Mouse (Mus musculus) cerebellum, adult 9-10 months (tissue): ENCODE results near the gene Capn11.
A peak's percentile ranks its signal among the peaks of the same experiment; 100 is the strongest.

Experiments used
- DNase-seq: peaks from one replicate; pipeline ENCODE4 v3.0.0; 2022

Gene Capn11

GRCm38 (mm10) chr17:45681588-45681987, 22.5 kb upstream of the Capn11 start:
- no peak for DNase-seq

- DNase-seq = no peak
These were observed 21.4 kb upstream of the Capn11 start for GRCm38 (mm10) chr17:45680391-45680980.

- no peak for DNase-seq
These were observed 19.0 kb upstream of the Capn11 start for GRCm38 (mm10) chr17:45678106-45678505.

- no peak for DNase-seq
These were observed 13.5 kb upstream of the Capn11 start for GRCm38 (mm10) chr17:45672598-45672997.

- DNase-seq = no peak
These were observed 12.7 kb upstream of the Capn11 start for GRCm38 (mm10) chr17:45671821-45672220.

GRCm38 (mm10) chr17:45667986-45668385, 8.9 kb upstream of the Capn11 start:
- no peak for DNase-seq

- DNase-seq = no peak
These were observed 8.4 kb upstream of the Capn11 start for GRCm38 (mm10) chr17:45667481-45667880.

- DNase-seq = no peak
These were observed 7.0 kb upstream of the Capn11 start for GRCm38 (mm10) chr17:45666091-45666490.

- no peak for DNase-seq
These were observed 5.5 kb upstream of the Capn11 start for GRCm38 (mm10) chr17:45664608-45665007.

GRCm38 (mm10) chr17:45663106-45663919, 4.2 kb upstream of the Capn11 start:
- DNase-seq = peak; percentile 82

GRCm38 (mm10) chr17:45655820-45656219, 3.3 kb downstream of the Capn11 start:
- DNase-seq = no peak

GRCm38 (mm10) chr17:45653233-45653632, 5.9 kb downstream of the Capn11 start:
- no peak for DNase-seq

GRCm38 (mm10) chr17:45644185-45644584, 14.9 kb downstream of the Capn11 start:
- no peak for DNase-seq

GRCm38 (mm10) chr17:45642701-45643100, 16.4 kb downstream of the Capn11 start:
- peak; percentile 83 for DNase-seq

GRCm38 (mm10) chr17:45641981-45642380, 17.1 kb downstream of the Capn11 start:
- no peak for DNase-seq

GRCm38 (mm10) chr17:45638596-45639295, 20.4 kb downstream of the Capn11 start:
- no peak for DNase-seq

GRCm38 (mm10) chr17:45634033-45634432, 25.1 kb downstream of the Capn11 start:
- DNase-seq = no peak

GRCm38 (mm10) chr17:45631940-45632339, 27.2 kb downstream of the Capn11 start:
- no peak for DNase-seq

- DNase-seq = no peak
These were observed 28.1 kb downstream of the Capn11 start for GRCm38 (mm10) chr17:45630992-45631391.

GRCm38 (mm10) chr17:45629861-45630694, 29.0 kb downstream of the Capn11 start:
- peak; percentile 83 for DNase-seq

- DNase-seq = no peak
These were observed 30.0 kb downstream of the Capn11 start for GRCm38 (mm10) chr17:45628885-45629855.

GRCm38 (mm10) chr17:45628160-45628559, 31.0 kb downstream of the Capn11 start:
- no peak for DNase-seq
